Mouse (Mus musculus): Measurements from ENCODE around the gene Samhd1. TPM values are rescaled to one million over a fixed set of nuclear protein-coding genes. Genes with fewer than 3 reads are reported as not detected.
A peak's percentile ranks its signal among the peaks of the same experiment; 100 is the strongest.

Gene Samhd1
- polyA plus RNA-seq, 1 experiment = not detected

DNA sequence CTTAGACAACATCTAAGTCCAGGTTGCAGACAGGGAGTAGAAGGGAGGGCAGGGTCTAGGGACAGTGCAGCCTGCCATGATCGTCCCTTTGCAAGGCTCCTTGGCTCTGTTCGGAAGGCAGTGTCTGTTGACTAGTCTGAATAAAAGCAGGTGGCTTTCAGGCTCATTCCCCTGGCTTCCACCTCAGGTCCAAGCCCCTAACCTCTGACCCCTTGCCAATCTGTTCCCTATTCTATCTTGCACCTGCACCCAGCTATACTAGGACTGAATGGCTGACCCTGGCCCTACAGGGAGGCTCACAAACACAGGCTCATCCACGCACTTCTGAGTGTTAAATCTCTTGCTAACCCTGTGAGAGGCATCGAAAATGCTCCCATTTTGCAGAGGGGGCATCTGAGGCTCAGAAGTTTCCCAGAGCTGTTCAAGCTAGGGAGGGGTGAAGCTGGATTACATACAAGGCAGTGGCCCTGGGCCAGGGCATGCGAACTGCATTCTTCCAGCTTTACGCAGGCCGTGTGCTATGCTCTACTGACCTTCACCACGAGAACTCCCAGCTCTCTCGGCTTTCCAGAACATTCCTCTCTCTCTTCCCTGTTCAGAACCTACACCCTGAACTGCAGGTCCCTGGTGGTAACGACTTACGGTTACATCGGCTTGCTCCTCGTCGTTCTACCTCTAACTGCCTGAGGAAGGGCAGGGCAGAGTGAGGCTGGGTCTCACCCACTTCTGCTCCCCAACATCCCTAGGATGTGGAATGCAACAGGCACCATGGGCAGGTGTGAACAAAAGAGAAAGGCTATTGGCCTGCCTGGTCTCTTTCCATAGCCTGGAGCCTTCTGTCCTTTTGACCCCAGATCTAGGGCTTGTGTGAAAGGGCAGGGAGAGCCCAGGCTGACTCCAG lies 69.8 kb downstream of the Samhd1 start:
- H3K4me1 ChIP-seq (ENCODE audit: control insufficient read depth, insufficient read depth, low read length) = peaks cover 61% of the 10 kb centered on the region
- TF ChIP-seq CTCF (IDR thresholded peaks at IDR 0.05; ENCODE audit: insufficient read depth, low read depth, low read length) = no peak
- TF ChIP-seq POLR2A (IDR thresholded peaks at IDR 0.05; ENCODE audit: insufficient read depth, low read depth, low read length) = no peak
- WGBS = 75% methylated on average over 14 of the region's 14 CpGs
- H3K27ac ChIP-seq (ENCODE audit: insufficient read depth, low read depth, low read length) = 0 out of 2 replicates have a peak overlapping the region, but pooled peaks have one; percentile 7
- H3K4me3 ChIP-seq (ENCODE audit: insufficient read depth, low read depth, low read length) = no peak overlapping the region

- H3K27ac ChIP-seq (ENCODE audit: insufficient read depth, low read depth, low read length) = no peak overlapping the region
These were observed 70.9 kb downstream of the Samhd1 start for GRCm38 (mm10) chr2:157064136-157064535.

DNA sequence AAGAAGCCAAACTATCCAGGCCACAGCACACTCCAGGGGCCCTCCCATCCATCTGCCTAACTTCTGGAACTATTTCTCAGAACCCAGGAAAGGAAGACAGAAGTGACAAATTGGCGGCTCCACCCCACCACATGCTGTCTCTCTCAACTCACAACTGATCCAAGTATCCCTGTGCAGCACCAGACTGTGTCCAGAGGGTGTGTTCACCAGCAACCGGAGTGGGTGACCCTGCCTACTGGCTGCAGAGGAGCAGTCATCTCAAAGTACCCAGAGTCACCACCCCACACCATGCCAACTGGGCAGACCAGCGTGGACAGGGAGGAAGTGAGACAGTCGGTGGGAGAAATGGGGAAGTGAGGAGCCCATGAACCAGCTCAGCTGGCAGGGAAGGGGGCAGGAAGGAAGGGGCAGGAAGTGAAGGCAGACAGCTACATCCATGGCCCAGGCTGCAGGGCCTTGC lies 71.8 kb downstream of the Samhd1 start:
- no peak for TF ChIP-seq CTCF (IDR thresholded peaks at IDR 0.05; ENCODE audit: insufficient read depth, low read depth, low read length)
- TF ChIP-seq POLR2A (IDR thresholded peaks at IDR 0.05; ENCODE audit: insufficient read depth, low read depth, low read length) = no peak
- 60% methylated on average over 4 of the region's 4 CpGs for WGBS
- H3K4me3 ChIP-seq (ENCODE audit: insufficient read depth, low read depth, low read length) = no peak overlapping the region
- H3K4me1 ChIP-seq (ENCODE audit: control insufficient read depth, insufficient read depth, low read length) = peaks cover 60% of the 10 kb centered on the region
- H3K27ac ChIP-seq (ENCODE audit: insufficient read depth, low read depth, low read length) = no peak overlapping the region

More at GRCm38 (mm10) chr2:157064136-157064535, 70.9 kb downstream of the Samhd1 start:
- Histone ChIP-seq H3K4me1 (ENCODE audit: control insufficient read depth, insufficient read depth, low read length) (peaks cover 58% of the 10 kb centered on the region), H3K4me3 (ENCODE audit: insufficient read depth, low read depth, low read length) (no peak overlapping the region)
- TF ChIP-seq POLR2A (IDR thresholded peaks at IDR 0.05; ENCODE audit: insufficient read depth, low read depth, low read length) = no peak
- no peak for TF ChIP-seq CTCF (IDR thresholded peaks at IDR 0.05; ENCODE audit: insufficient read depth, low read depth, low read length)
- 25% methylated on average over 7 of the region's 7 CpGs for WGBS

GRCm38 (mm10) chr2:157060557-157061305 lies 74.3 kb downstream of the Samhd1 start:
- peaks cover 54% of the 10 kb centered on the region for H3K4me1 ChIP-seq (ENCODE audit: control insufficient read depth, insufficient read depth, low read length)
- WGBS = 84% methylated on average over 11 of the region's 11 CpGs
- H3K27ac ChIP-seq (ENCODE audit: insufficient read depth, low read depth, low read length) = no peak overlapping the region
- H3K4me3 ChIP-seq (ENCODE audit: insufficient read depth, low read depth, low read length) = no peak overlapping the region
- no peak for TF ChIP-seq CTCF (IDR thresholded peaks at IDR 0.05; ENCODE audit: insufficient read depth, low read depth, low read length)

DNA sequence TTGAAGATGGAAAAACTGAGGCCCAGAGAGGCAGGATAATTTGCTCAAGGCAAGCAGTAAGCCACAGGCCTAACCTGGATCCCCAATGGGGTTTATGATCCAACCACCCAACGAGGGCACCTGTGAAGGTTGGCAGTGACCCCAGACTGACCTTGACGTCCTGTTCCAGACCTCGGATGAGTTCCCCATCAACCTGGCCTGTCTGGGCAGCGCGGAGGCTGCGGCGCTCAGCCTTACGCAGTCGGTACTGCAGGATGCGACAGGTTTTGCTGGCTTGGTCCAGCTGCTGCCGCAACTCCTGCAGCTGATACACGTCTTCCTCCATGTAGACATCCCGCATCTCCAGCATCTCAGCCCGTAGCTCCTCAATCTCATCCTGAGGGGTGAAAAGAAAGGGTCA lies 75.0 kb downstream of the Samhd1 start:
- H3K4me1 ChIP-seq (ENCODE audit: control insufficient read depth, insufficient read depth, low read length) = peaks cover 49% of the 10 kb centered on the region
- no peak for TF ChIP-seq POLR2A (IDR thresholded peaks at IDR 0.05; ENCODE audit: insufficient read depth, low read depth, low read length)
- no peak for TF ChIP-seq CTCF (IDR thresholded peaks at IDR 0.05; ENCODE audit: insufficient read depth, low read depth, low read length)
- H3K4me3 ChIP-seq (ENCODE audit: insufficient read depth, low read depth, low read length) = no peak overlapping the region
- H3K27ac ChIP-seq (ENCODE audit: insufficient read depth, low read depth, low read length) = no peak overlapping the region
- WGBS = 94% methylated on average over 14 of the region's 14 CpGs

DNA sequence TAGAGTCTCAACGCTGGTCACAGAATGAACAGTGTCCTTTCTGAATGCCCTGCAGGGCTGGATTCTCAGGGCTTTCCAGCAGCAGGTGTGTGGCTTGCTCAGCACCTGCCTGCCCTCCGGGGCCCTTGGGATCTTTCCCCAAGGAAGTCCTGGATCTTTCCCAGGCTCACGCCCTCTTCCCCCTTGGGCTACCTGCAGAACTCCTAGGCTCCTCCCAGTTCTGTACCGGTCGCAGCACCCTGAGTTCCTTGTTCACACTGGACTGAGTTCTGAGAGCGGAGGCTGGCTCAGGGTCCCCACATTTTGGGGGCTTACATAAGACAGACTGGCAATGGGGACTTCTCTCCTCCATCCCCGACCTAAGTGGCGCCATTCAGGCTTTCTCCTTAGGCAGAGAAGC lies 75.9 kb downstream of the Samhd1 start:
- H3K4me1 ChIP-seq (ENCODE audit: control insufficient read depth, insufficient read depth, low read length) = peaks cover 49% of the 10 kb centered on the region
- 62% methylated on average over 8 of the region's 8 CpGs for WGBS

DNA sequence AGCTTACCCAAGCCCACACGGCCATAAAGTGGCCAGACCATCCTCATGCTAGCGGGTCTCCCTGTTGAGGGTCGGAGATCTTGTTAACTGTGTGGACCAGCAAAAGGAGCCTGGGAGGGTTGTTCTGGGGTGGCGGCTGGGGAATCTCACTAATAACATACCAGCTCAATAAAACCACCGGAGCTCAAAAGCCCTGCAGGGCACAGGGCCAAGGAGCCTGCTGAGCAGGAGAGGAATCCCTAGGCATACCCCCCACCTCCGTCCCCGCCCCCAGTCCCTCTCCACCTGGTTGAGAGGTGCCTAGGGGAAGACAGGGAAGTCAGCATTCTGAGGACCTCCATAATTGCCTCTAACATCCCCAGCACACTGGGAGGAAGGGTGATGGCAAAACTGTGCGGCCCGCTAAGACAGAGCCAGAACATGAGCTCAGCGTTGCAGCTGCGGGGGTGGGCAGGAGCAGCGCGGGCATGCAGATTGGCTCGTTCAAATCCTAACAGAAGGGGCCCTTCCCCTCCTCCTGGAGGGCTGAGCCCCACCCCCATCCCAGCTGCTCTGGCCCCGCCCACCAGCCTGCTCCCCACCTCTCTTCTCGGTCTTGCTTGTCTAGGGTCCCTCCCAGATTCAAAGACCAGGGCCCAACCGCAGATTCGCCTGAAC lies 76.6 kb downstream of the Samhd1 start:
- TF ChIP-seq CTCF (IDR thresholded peaks at IDR 0.05; ENCODE audit: insufficient read depth, low read depth, low read length) = no peak
- TF ChIP-seq POLR2A (IDR thresholded peaks at IDR 0.05; ENCODE audit: insufficient read depth, low read depth, low read length) = no peak
- no peak overlapping the region for H3K4me3 ChIP-seq (ENCODE audit: insufficient read depth, low read depth, low read length)
- WGBS = 12% methylated on average over 18 of the region's 18 CpGs
- peaks cover 48% of the 10 kb centered on the region for H3K4me1 ChIP-seq (ENCODE audit: control insufficient read depth, insufficient read depth, low read length)
- peak overlapping the region; percentile 54; the same call in 1 of the 2 replicates for H3K27ac ChIP-seq (ENCODE audit: insufficient read depth, low read depth, low read length)

More for the DNA sequence above, 75.9 kb downstream of the Samhd1 start:
- no peak overlapping the region for H3K4me3 ChIP-seq (ENCODE audit: insufficient read depth, low read depth, low read length)
- TF ChIP-seq POLR2A (IDR thresholded peaks at IDR 0.05; ENCODE audit: insufficient read depth, low read depth, low read length) (no peak), CTCF (IDR thresholded peaks at IDR 0.05; ENCODE audit: insufficient read depth, low read depth, low read length) (no peak)
- H3K27ac ChIP-seq (ENCODE audit: insufficient read depth, low read depth, low read length) = peak overlapping the region; percentile 54; the same call in 1 of the 2 replicates

- no peak for TF ChIP-seq POLR2A (IDR thresholded peaks at IDR 0.05; ENCODE audit: insufficient read depth, low read depth, low read length)
- TF ChIP-seq CTCF (IDR thresholded peaks at IDR 0.05; ENCODE audit: insufficient read depth, low read depth, low read length) = no peak
- Histone ChIP-seq H3K4me3 (ENCODE audit: insufficient read depth, low read depth, low read length) (no peak overlapping the region), H3K4me1 (ENCODE audit: control insufficient read depth, insufficient read depth, low read length) (peaks cover 45% of the 10 kb centered on the region), H3K27ac (ENCODE audit: insufficient read depth, low read depth, low read length) (peak overlapping the region; percentile 16; the same call in 1 of the 2 replicates)
- 76% methylated on average over 4 of the region's 4 CpGs for WGBS
These were observed 77.3 kb downstream of the Samhd1 start for GRCm38 (mm10) chr2:157057758-157058157.
